Mouse (Mus musculus) MEL (cell line): ENCODE results near the gene Pde4dip.

Experiments used
- CHD1 ChIP-seq: IDR thresholded peaks from 2 replicates; pipeline ENCODE4 v1.6.1; 2012; ENCODE audit warnings: low read depth, mild to moderate bottlenecking, inconsistent platforms, low read length, improper control_type of control experiment
- E2F4 ChIP-seq: IDR thresholded peaks from 2 replicates; pipeline ENCODE4 v1.6.1; 2011; ENCODE audit warnings: low read depth, low read length, improper control_type of control experiment, borderline replicate concordance
- EP300 ChIP-seq, 2 experiments: IDR thresholded peaks; 2 replicates each; pipeline ENCODE4 v1.6.1; 2011; ENCODE audit warnings: improper control_type of control experiment in 2 of 2, low read length in 2 of 2, low read depth in 1 of 2, mild to moderate bottlenecking in 1 of 2
- NELFE ChIP-seq: IDR thresholded peaks from 2 replicates; pipeline ENCODE4 v1.6.1; 2011; ENCODE audit warnings: low read depth, low read length, improper control_type of control experiment
- POLR2A ChIP-seq, 2 experiments: IDR thresholded peaks; 2 replicates each; pipeline ENCODE4 v1.6.1; 2011 to 2012; ENCODE audit warnings: low read length in 2 of 2, mild to moderate bottlenecking in 2 of 2, control low read depth in 1 of 2, improper control_type of control experiment in 1 of 2, low read depth in 1 of 2, moderate library complexity in 1 of 2; ENCODE audit not compliant: control insufficient read depth in 1 of 2, insufficient read depth in 1 of 2, poor library complexity in 1 of 2
- SIN3A ChIP-seq: IDR thresholded peaks from 2 replicates; pipeline ENCODE4 v1.6.1; 2012; ENCODE audit warnings: low read length, improper control_type of control experiment, inconsistent platforms
- ZNF384 ChIP-seq: IDR thresholded peaks from 2 replicates; pipeline ENCODE4 v1.6.1; 2012; ENCODE audit warnings: low read depth, mild to moderate bottlenecking, inconsistent platforms, low read length, improper control_type of control experiment

- peak; percentile 57; the same call in 1 of the 2 replicates for TF ChIP-seq SIN3A
- 0 out of 2 replicates have a peak, but pooled peaks have one; percentile 38 for TF ChIP-seq CHD1
- no peak for TF ChIP-seq POLR2A (IDR thresholded peaks at IDR 0.05; ENCODE audit: control insufficient read depth in 1 of 2, insufficient read depth in 1 of 2, low read depth in 1 of 2, low read length in 2 of 2, poor library complexity in 1 of 2)
- TF ChIP-seq ZNF384, result no peak
- peak in 1 of 2 experiments; percentile 1; a peak in 1 of 4 replicates for TF ChIP-seq EP300 (IDR thresholded peaks at IDR 0.05; ENCODE audit: low read depth in 1 of 2, low read length in 2 of 2)
- TF ChIP-seq NELFE, result no peak
- no peak for TF ChIP-seq E2F4
These were observed 49.4 kb upstream of the Pde4dip start for GRCm38 (mm10) chr3:97937945-97938266.
